Mouse (Mus musculus): Measurements from ENCODE around the gene Pcbp3. TPM values are rescaled to one million over a fixed set of nuclear protein-coding genes. Genes with fewer than 3 reads are reported as not detected.
A peak's percentile ranks its signal among the peaks of the same experiment; 100 is the strongest.

The Pcbp3 gene
- polyA plus RNA-seq, 1 experiment from 2014 or later: 58.4 TPM

- 52% methylated on average over 7 of the region's 7 CpGs for WGBS
- Histone ChIP-seq H3K36me3 (replicated peaks) (no peaks in the 10 kb centered on the region), H3K27me3 (ENCODE audit: poor library complexity, severe bottlenecking) (peaks cover 16% of the 10 kb centered on the region; the same call in 1 of the 2 replicates), H3K4me3 (no peak overlapping the region), H3K9me3 (no peaks in the 10 kb centered on the region), H3K4me1 (peaks cover 47% of the 10 kb centered on the region), H3K27ac (peak overlapping the region; percentile 40; the same call in 1 of the 2 replicates)
- DNase-seq (ENCODE audit: extremely low spot score, low spot score): peak; percentile 31
Observed at GRCm38 (mm10) chr10:76809916-76810660, 151.6 kb downstream of the Pcbp3 start.

GRCm38 (mm10) chr10:76809439-76809838 is 152.2 kb downstream of the Pcbp3 start:
- Histone ChIP-seq H3K27me3 (ENCODE audit: poor library complexity, severe bottlenecking) (peaks cover 10% of the 10 kb centered on the region; the same call in 1 of the 2 replicates), H3K4me1 (peaks cover 44% of the 10 kb centered on the region), H3K27ac (peak overlapping the region; percentile 40; the same call in 1 of the 2 replicates), H3K36me3 (replicated peaks) (no peaks in the 10 kb centered on the region), H3K4me3 (no peak overlapping the region), H3K9me3 (no peaks in the 10 kb centered on the region)
- no peak for DNase-seq (ENCODE audit: extremely low spot score, low spot score)
- 80% methylated on average over 11 of the region's 11 CpGs for WGBS

GRCm38 (mm10) chr10:76808446-76809400 is 153.0 kb downstream of the Pcbp3 start:
- Histone ChIP-seq H3K27ac (peak overlapping the region; percentile 40; the same call in 1 of the 2 replicates), H3K4me3 (no peak overlapping the region)
- WGBS: 76% methylated on average over 10 of the region's 10 CpGs

GRCm38 (mm10) chr10:76802500-76802885 is 159.2 kb downstream of the Pcbp3 start:
- H3K27ac ChIP-seq: no peak overlapping the region
- 96% methylated on average over 4 of the region's 4 CpGs for WGBS

More at GRCm38 (mm10) chr10:76808446-76809400, 153.0 kb downstream of the Pcbp3 start:
- H3K36me3 ChIP-seq (replicated peaks): no peaks in the 10 kb centered on the region
- no peak for DNase-seq (ENCODE audit: extremely low spot score, low spot score)
- peaks cover 44% of the 10 kb centered on the region for H3K4me1 ChIP-seq
- peaks cover 10% of the 10 kb centered on the region; the same call in 1 of the 2 replicates for H3K27me3 ChIP-seq (ENCODE audit: poor library complexity, severe bottlenecking)
- no peaks in the 10 kb centered on the region for H3K9me3 ChIP-seq

GRCm38 (mm10) chr10:76801841-76802499 is 159.7 kb downstream of the Pcbp3 start:
- Histone ChIP-seq H3K27ac (no peak overlapping the region), H3K36me3 (replicated peaks) (peaks cover 16% of the 10 kb centered on the region)
- WGBS: 87% methylated on average over 6 of the region's 6 CpGs

More at GRCm38 (mm10) chr10:76802500-76802885, 159.2 kb downstream of the Pcbp3 start:
- no peak overlapping the region for H3K4me3 ChIP-seq
- H3K36me3 ChIP-seq (replicated peaks): peaks cover 13% of the 10 kb centered on the region
- peaks cover 6% of the 10 kb centered on the region for H3K4me1 ChIP-seq
- no peak for DNase-seq (ENCODE audit: extremely low spot score, low spot score)
- no peaks in the 10 kb centered on the region for H3K27me3 ChIP-seq (ENCODE audit: poor library complexity, severe bottlenecking)
- no peaks in the 10 kb centered on the region for H3K9me3 ChIP-seq

GRCm38 (mm10) chr10:76801237-76801641 is 160.4 kb downstream of the Pcbp3 start:
- Histone ChIP-seq H3K27ac (no peak overlapping the region), H3K4me1 (no peaks in the 10 kb centered on the region), H3K36me3 (replicated peaks) (peaks cover 16% of the 10 kb centered on the region), H3K27me3 (ENCODE audit: poor library complexity, severe bottlenecking) (no peaks in the 10 kb centered on the region), H3K9me3 (no peaks in the 10 kb centered on the region), H3K4me3 (no peak overlapping the region)
- no peak for DNase-seq (ENCODE audit: extremely low spot score, low spot score)
- WGBS: 89% methylated on average over 5 of the region's 5 CpGs

More at GRCm38 (mm10) chr10:76801841-76802499, 159.7 kb downstream of the Pcbp3 start:
- Histone ChIP-seq H3K4me3 (no peak overlapping the region), H3K27me3 (ENCODE audit: poor library complexity, severe bottlenecking) (no peaks in the 10 kb centered on the region), H3K9me3 (no peaks in the 10 kb centered on the region), H3K4me1 (peaks cover 1% of the 10 kb centered on the region)
- DNase-seq (ENCODE audit: extremely low spot score, low spot score): no peak

- DNase-seq (ENCODE audit: extremely low spot score, low spot score): no peak
- peaks cover 21% of the 10 kb centered on the region for H3K36me3 ChIP-seq (replicated peaks)
- 90% methylated on average over 17 of the region's 17 CpGs for WGBS
Observed at GRCm38 (mm10) chr10:76798751-76799585, 162.7 kb downstream of the Pcbp3 start.

GRCm38 (mm10) chr10:76794102-76794501 is 167.6 kb downstream of the Pcbp3 start:
- WGBS: 90% methylated on average over 3 of the region's 3 CpGs
- H3K27ac ChIP-seq: no peak overlapping the region

More at GRCm38 (mm10) chr10:76798751-76799585, 162.7 kb downstream of the Pcbp3 start:
- Histone ChIP-seq H3K4me1 (peaks cover 6% of the 10 kb centered on the region; the same call in 1 of the 2 replicates), H3K27ac (no peak overlapping the region), H3K4me3 (no peak overlapping the region), H3K27me3 (ENCODE audit: poor library complexity, severe bottlenecking) (no peaks in the 10 kb centered on the region), H3K9me3 (no peaks in the 10 kb centered on the region)

GRCm38 (mm10) chr10:76791475-76791874 is 170.2 kb downstream of the Pcbp3 start:
- peaks cover 26% of the 10 kb centered on the region for H3K36me3 ChIP-seq (replicated peaks)
- no peaks in the 10 kb centered on the region for H3K9me3 ChIP-seq
- H3K4me3 ChIP-seq: no peak overlapping the region
- WGBS: 89% methylated on average over 1 of the region's 1 CpGs
- H3K4me1 ChIP-seq: peaks cover 6% of the 10 kb centered on the region; the same call in 1 of the 2 replicates
- no peaks in the 10 kb centered on the region for H3K27me3 ChIP-seq (ENCODE audit: poor library complexity, severe bottlenecking)
- no peak for DNase-seq (ENCODE audit: extremely low spot score, low spot score)
- H3K27ac ChIP-seq: no peak overlapping the region

More at GRCm38 (mm10) chr10:76794102-76794501, 167.6 kb downstream of the Pcbp3 start:
- H3K9me3 ChIP-seq: no peaks in the 10 kb centered on the region
- peaks cover 6% of the 10 kb centered on the region; the same call in 1 of the 2 replicates for H3K4me1 ChIP-seq
- H3K27me3 ChIP-seq (ENCODE audit: poor library complexity, severe bottlenecking): no peaks in the 10 kb centered on the region
- H3K36me3 ChIP-seq (replicated peaks): peaks cover 25% of the 10 kb centered on the region
- no peak for DNase-seq (ENCODE audit: extremely low spot score, low spot score)
- H3K4me3 ChIP-seq: no peak overlapping the region

GRCm38 (mm10) chr10:76789885-76790284 is 171.8 kb downstream of the Pcbp3 start:
- WGBS: 95% methylated on average over 4 of the region's 4 CpGs
- no peak overlapping the region for H3K27ac ChIP-seq
- no peak for DNase-seq (ENCODE audit: extremely low spot score, low spot score)

GRCm38 (mm10) chr10:76785312-76785711 is 176.4 kb downstream of the Pcbp3 start:
- Histone ChIP-seq H3K27me3 (ENCODE audit: poor library complexity, severe bottlenecking) (no peaks in the 10 kb centered on the region), H3K27ac (no peak overlapping the region), H3K4me1 (no peaks in the 10 kb centered on the region), H3K9me3 (no peaks in the 10 kb centered on the region), H3K36me3 (replicated peaks) (peaks cover 31% of the 10 kb centered on the region), H3K4me3 (no peak overlapping the region)
- DNase-seq (ENCODE audit: extremely low spot score, low spot score): no peak
- 90% methylated on average over 6 of the region's 6 CpGs for WGBS

More at GRCm38 (mm10) chr10:76789885-76790284, 171.8 kb downstream of the Pcbp3 start:
- Histone ChIP-seq H3K27me3 (ENCODE audit: poor library complexity, severe bottlenecking) (no peaks in the 10 kb centered on the region), H3K4me3 (no peak overlapping the region), H3K4me1 (no peaks in the 10 kb centered on the region), H3K36me3 (replicated peaks) (peaks cover 31% of the 10 kb centered on the region), H3K9me3 (no peaks in the 10 kb centered on the region)
